Mouse (Mus musculus): ENCODE measurements at regions not wholly inside any gene's neighbourhood (a gene's known extent, or its start where the extent isn't known, plus 50 kb on each side); places are given as distances from the start of the nearest gene placed in this dataset.

- H3K4me3 ChIP-seq (ENCODE audit: insufficient read depth in 1 of 2, low read depth in 1 of 2, low read length in 2 of 2, poor library complexity in 1 of 2, severe bottlenecking in 1 of 2) = no peak overlapping the region
- no peak for DNase-seq (ENCODE audit: low read depth, low spot score)
- TF ChIP-seq ZNF384 (IDR thresholded peaks at IDR 0.05; ENCODE audit: low read depth, low read length) (no peak), MAFK (IDR thresholded peaks at IDR 0.05; ENCODE audit: insufficient read depth, low read depth, low read length) (no peak), ZC3H11A (IDR thresholded peaks at IDR 0.05; ENCODE audit: borderline replicate concordance, low read depth, low read length) (no peak), CHD2 (IDR thresholded peaks at IDR 0.05; ENCODE audit: low read depth, low read length) (no peak), HCFC1 (IDR thresholded peaks at IDR 0.05; ENCODE audit: borderline replicate concordance, insufficient read depth, low read length) (no peak)
- no peaks in the 10 kb centered on the region for H3K9me3 ChIP-seq (ENCODE audit: control insufficient read depth, insufficient read depth, low read depth, low read length)
- H3K9ac ChIP-seq (ENCODE audit: insufficient read depth, low read depth, low read length, poor library complexity, severe bottlenecking) = no peak overlapping the region
- H3K4me1 ChIP-seq (ENCODE audit: control insufficient read depth in 2 of 2, insufficient read depth in 2 of 2, low read length in 2 of 2, poor library complexity in 1 of 2) = peaks cover 3% of the 10 kb centered on the region in 2 experiments; a peak in 1 of 4 replicates
- in situ Hi-C loops (cut with MboI; ENCODE audit: low sequenced_read_pairs in 2 of 2, unreplicated experiment in 2 of 2) = no loop called here
- H3K27ac ChIP-seq (ENCODE audit: insufficient read depth, low read depth, low read length, poor library complexity, severe bottlenecking) = no peak overlapping the region
- H3K36me3 ChIP-seq (ENCODE audit: control insufficient read depth, insufficient read depth, low read length, poor library complexity, severe bottlenecking) = no peaks in the 10 kb centered on the region
These were observed 56.7 kb upstream of the Tpm1 start for GRCm38 (mm10) chr9:67105867-67106266.

DNA sequence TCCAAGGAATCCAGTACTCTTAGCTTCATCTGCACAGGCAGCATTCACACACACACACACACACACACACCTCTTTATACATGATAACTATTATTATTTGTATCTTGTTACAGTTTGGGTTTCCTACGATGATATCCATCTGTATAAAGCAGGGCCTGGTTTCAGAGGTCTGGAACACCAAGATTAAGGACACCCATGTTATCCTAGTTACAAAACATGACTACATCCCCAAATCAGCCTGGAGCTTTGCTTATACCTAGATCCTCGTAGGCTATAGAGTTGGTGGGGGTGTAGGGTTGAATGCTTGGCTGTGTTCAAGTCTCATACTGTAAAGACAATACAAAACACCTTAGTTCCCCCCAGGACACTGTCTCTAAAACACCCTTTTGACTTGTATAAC lies 56.0 kb upstream of the Tpm1 start:
- DNase-seq (ENCODE audit: low read depth, low spot score) = no peak
- Histone ChIP-seq H3K4me3 (ENCODE audit: insufficient read depth in 1 of 2, low read depth in 1 of 2, low read length in 2 of 2, poor library complexity in 1 of 2, severe bottlenecking in 1 of 2) (no peak overlapping the region), H3K9ac (ENCODE audit: insufficient read depth, low read depth, low read length, poor library complexity, severe bottlenecking) (no peak overlapping the region), H3K36me3 (ENCODE audit: control insufficient read depth, insufficient read depth, low read length, poor library complexity, severe bottlenecking) (no peaks in the 10 kb centered on the region), H3K9me3 (ENCODE audit: control insufficient read depth, insufficient read depth, low read depth, low read length) (no peaks in the 10 kb centered on the region), H3K4me1 (ENCODE audit: control insufficient read depth in 2 of 2, insufficient read depth in 2 of 2, low read length in 2 of 2, poor library complexity in 1 of 2) (peaks cover 3% of the 10 kb centered on the region in 2 experiments; a peak in 1 of 4 replicates), H3K27ac (ENCODE audit: insufficient read depth, low read depth, low read length, poor library complexity, severe bottlenecking) (no peak overlapping the region)
- no peak for TF ChIP-seq MAFK (IDR thresholded peaks at IDR 0.05; ENCODE audit: insufficient read depth, low read depth, low read length)
- TF ChIP-seq HCFC1 (IDR thresholded peaks at IDR 0.05; ENCODE audit: borderline replicate concordance, insufficient read depth, low read length) = no peak
- TF ChIP-seq CHD2 (IDR thresholded peaks at IDR 0.05; ENCODE audit: low read depth, low read length) = no peak
- TF ChIP-seq ZNF384 (IDR thresholded peaks at IDR 0.05; ENCODE audit: low read depth, low read length) = no peak
- no peak for TF ChIP-seq ZC3H11A (IDR thresholded peaks at IDR 0.05; ENCODE audit: borderline replicate concordance, low read depth, low read length)
- in situ Hi-C loops (cut with MboI; ENCODE audit: low sequenced_read_pairs in 2 of 2, unreplicated experiment in 2 of 2) = no loop called here

DNA sequence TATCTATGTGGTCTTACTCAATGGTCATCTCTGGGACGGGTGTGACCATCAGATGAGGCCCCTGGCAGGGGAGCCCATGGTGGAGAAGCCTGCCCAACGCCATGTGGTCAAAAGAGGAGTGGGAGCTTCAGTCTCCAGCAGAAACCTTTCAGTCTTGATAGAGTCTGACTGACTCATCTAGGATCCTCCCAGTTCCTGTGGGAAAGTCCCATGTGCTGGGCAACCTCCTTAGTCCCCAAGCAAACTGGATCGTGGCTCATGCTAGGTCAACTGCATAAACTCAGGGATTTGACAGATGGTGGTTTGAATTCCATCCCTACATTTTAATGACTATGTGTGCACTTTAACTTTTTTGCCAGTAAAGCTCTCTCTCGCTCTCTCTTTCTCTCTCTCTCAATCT lies 55.4 kb upstream of the Tpm1 start:
- in situ Hi-C loops (cut with MboI; ENCODE audit: low sequenced_read_pairs in 2 of 2, unreplicated experiment in 2 of 2) = no loop called here
- no peak overlapping the region for H3K27ac ChIP-seq (ENCODE audit: insufficient read depth, low read depth, low read length, poor library complexity, severe bottlenecking)
- TF ChIP-seq ZC3H11A (IDR thresholded peaks at IDR 0.05; ENCODE audit: borderline replicate concordance, low read depth, low read length) (no peak), HCFC1 (IDR thresholded peaks at IDR 0.05; ENCODE audit: borderline replicate concordance, insufficient read depth, low read length) (no peak), CHD2 (IDR thresholded peaks at IDR 0.05; ENCODE audit: low read depth, low read length) (no peak), ZNF384 (IDR thresholded peaks at IDR 0.05; ENCODE audit: low read depth, low read length) (no peak), MAFK (IDR thresholded peaks at IDR 0.05; ENCODE audit: insufficient read depth, low read depth, low read length) (no peak)
- peaks cover 3% of the 10 kb centered on the region in 2 experiments; a peak in 1 of 4 replicates for H3K4me1 ChIP-seq (ENCODE audit: control insufficient read depth in 2 of 2, insufficient read depth in 2 of 2, low read length in 2 of 2, poor library complexity in 1 of 2)
- DNase-seq (ENCODE audit: low read depth, low spot score) = no peak
- no peak overlapping the region for H3K4me3 ChIP-seq (ENCODE audit: insufficient read depth in 1 of 2, low read depth in 1 of 2, low read length in 2 of 2, poor library complexity in 1 of 2, severe bottlenecking in 1 of 2)
- H3K9me3 ChIP-seq (ENCODE audit: control insufficient read depth, insufficient read depth, low read depth, low read length) = no peaks in the 10 kb centered on the region
- H3K36me3 ChIP-seq (ENCODE audit: control insufficient read depth, insufficient read depth, low read length, poor library complexity, severe bottlenecking) = no peaks in the 10 kb centered on the region
- no peak overlapping the region for H3K9ac ChIP-seq (ENCODE audit: insufficient read depth, low read depth, low read length, poor library complexity, severe bottlenecking)

- no peak for TF ChIP-seq ZC3H11A (IDR thresholded peaks at IDR 0.05; ENCODE audit: borderline replicate concordance, low read depth, low read length)
- no peak for TF ChIP-seq ZNF384 (IDR thresholded peaks at IDR 0.05; ENCODE audit: low read depth, low read length)
- TF ChIP-seq CHD2 (IDR thresholded peaks at IDR 0.05; ENCODE audit: low read depth, low read length) = no peak
- no peak for TF ChIP-seq HCFC1 (IDR thresholded peaks at IDR 0.05; ENCODE audit: borderline replicate concordance, insufficient read depth, low read length)
- TF ChIP-seq MAFK (IDR thresholded peaks at IDR 0.05; ENCODE audit: insufficient read depth, low read depth, low read length) = no peak
- no peaks in the 10 kb centered on the region for H3K36me3 ChIP-seq (ENCODE audit: control insufficient read depth, insufficient read depth, low read length, poor library complexity, severe bottlenecking)
- no peaks in the 10 kb centered on the region for H3K9me3 ChIP-seq (ENCODE audit: control insufficient read depth, insufficient read depth, low read depth, low read length)
- no peak overlapping the region for H3K9ac ChIP-seq (ENCODE audit: insufficient read depth, low read depth, low read length, poor library complexity, severe bottlenecking)
- no peak for DNase-seq (ENCODE audit: low read depth, low spot score)
- in situ Hi-C loops (cut with MboI; ENCODE audit: low sequenced_read_pairs in 2 of 2, unreplicated experiment in 2 of 2) = no loop called here
- peaks cover 0 to 5% of the 10 kb centered on the region in 2 experiments; a peak in 1 of 4 replicates for H3K4me1 ChIP-seq (ENCODE audit: control insufficient read depth in 2 of 2, insufficient read depth in 2 of 2, low read length in 2 of 2, poor library complexity in 1 of 2)
- no peak overlapping the region for H3K4me3 ChIP-seq (ENCODE audit: insufficient read depth in 1 of 2, low read depth in 1 of 2, low read length in 2 of 2, poor library complexity in 1 of 2, severe bottlenecking in 1 of 2)
- no peak overlapping the region for H3K27ac ChIP-seq (ENCODE audit: insufficient read depth, low read depth, low read length, poor library complexity, severe bottlenecking)
These were observed 53.4 kb upstream of the Tpm1 start for GRCm38 (mm10) chr9:67102578-67102977.

DNA sequence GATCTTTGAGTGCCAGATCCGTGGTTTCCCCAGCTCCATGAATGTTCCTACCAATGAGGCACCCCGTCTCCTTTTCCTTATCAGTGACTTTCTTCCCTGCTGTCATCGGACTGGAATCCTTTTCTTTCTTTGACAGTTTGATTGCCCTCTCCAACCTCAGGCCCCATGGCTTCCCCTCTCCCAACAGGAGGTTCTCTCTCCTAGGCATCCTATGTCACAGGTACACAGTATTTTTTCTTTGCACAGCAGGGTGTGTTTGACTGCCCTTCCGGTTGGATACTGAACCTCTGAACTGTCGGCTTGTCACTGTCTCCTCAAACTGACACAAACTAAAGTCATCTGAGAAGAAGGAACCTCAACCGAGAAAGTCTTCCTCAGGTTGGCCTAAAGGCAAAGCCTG lies 50.3 kb upstream of the Tpm1 start:
- peaks cover 0 to 5% of the 10 kb centered on the region in 2 experiments; a peak in 1 of 4 replicates for H3K4me1 ChIP-seq (ENCODE audit: control insufficient read depth in 2 of 2, insufficient read depth in 2 of 2, low read length in 2 of 2, poor library complexity in 1 of 2)
- H3K9ac ChIP-seq (ENCODE audit: insufficient read depth, low read depth, low read length, poor library complexity, severe bottlenecking) = no peak overlapping the region
- no peak for DNase-seq (ENCODE audit: low read depth, low spot score)
- TF ChIP-seq ZNF384 (IDR thresholded peaks at IDR 0.05; ENCODE audit: low read depth, low read length) (no peak), CHD2 (IDR thresholded peaks at IDR 0.05; ENCODE audit: low read depth, low read length) (no peak), MAFK (IDR thresholded peaks at IDR 0.05; ENCODE audit: insufficient read depth, low read depth, low read length) (no peak), HCFC1 (IDR thresholded peaks at IDR 0.05; ENCODE audit: borderline replicate concordance, insufficient read depth, low read length) (no peak), ZC3H11A (IDR thresholded peaks at IDR 0.05; ENCODE audit: borderline replicate concordance, low read depth, low read length) (no peak)
- H3K36me3 ChIP-seq (ENCODE audit: control insufficient read depth, insufficient read depth, low read length, poor library complexity, severe bottlenecking) = no peaks in the 10 kb centered on the region
- in situ Hi-C loops (cut with MboI; ENCODE audit: low sequenced_read_pairs in 2 of 2, unreplicated experiment in 2 of 2) = no loop called here
- no peak overlapping the region for H3K4me3 ChIP-seq (ENCODE audit: insufficient read depth in 1 of 2, low read depth in 1 of 2, low read length in 2 of 2, poor library complexity in 1 of 2, severe bottlenecking in 1 of 2)
- H3K27ac ChIP-seq (ENCODE audit: insufficient read depth, low read depth, low read length, poor library complexity, severe bottlenecking) = no peak overlapping the region
- no peaks in the 10 kb centered on the region for H3K9me3 ChIP-seq (ENCODE audit: control insufficient read depth, insufficient read depth, low read depth, low read length)

All from ES-E14 (cell line).